Mouse (Mus musculus) limb, embryonic 14.5 days (tissue): ENCODE results near the gene S100a13. TPM values are rescaled to one million over a fixed set of nuclear protein-coding genes. Genes with fewer than 3 reads are reported as not detected.

Experiments
- ATAC-seq: fragments of 200-750 bp; cut with Nextera tagmentation; 2 replicates; pipeline ENCODE4 v1.8.0; 2017; ENCODE audit warnings: low read depth, moderate number of reproducible peaks, moderate TSS enrichment; ENCODE audit not compliant: low FRiP score
- DNase-seq: peaks from one replicate; pipeline ENCODE4 v3.0.0-alpha.2; 2015; ENCODE audit warnings: low spot score
- H3K27ac ChIP-seq: fragments of 300-500 bp; sonication (generic); replicated peaks from 2 replicates; pipeline ENCODE4 v1.5.1; 2014; ENCODE audit warnings: low read depth, mild to moderate bottlenecking, low read length, moderate library complexity, mixed read lengths
- H3K27me3 ChIP-seq: fragments of 300-500 bp; sonication (generic); 2 replicates; pipeline ENCODE4 v1.6.1; 2014; ENCODE audit warnings: low read length, mixed read lengths; ENCODE audit not compliant: control insufficient read depth, insufficient read depth
- H3K36me3 ChIP-seq: fragments of 300-500 bp; sonication (generic); 2 replicates; pipeline ENCODE4 v1.6.1; 2014; ENCODE audit warnings: mild to moderate bottlenecking, low read length, moderate library complexity, mixed read lengths; ENCODE audit not compliant: control insufficient read depth, insufficient read depth
- H3K4me1 ChIP-seq: fragments of 300-500 bp; sonication (generic); 2 replicates; pipeline ENCODE4 v1.6.1; 2014; ENCODE audit warnings: antibody characterized with exemption, low read length, mixed read lengths; ENCODE audit not compliant: control insufficient read depth, insufficient read depth
- H3K4me2 ChIP-seq: fragments of 300-500 bp; sonication (generic); replicated peaks from 2 replicates; pipeline ENCODE4 v1.6.1; 2014; ENCODE audit warnings: low read depth, mild to moderate bottlenecking, low read length, moderate library complexity; ENCODE audit not compliant: severe bottlenecking
- H3K4me3 ChIP-seq: fragments of 300-500 bp; sonication (generic); replicated peaks from 2 replicates; pipeline ENCODE4 v1.5.1; 2014; ENCODE audit warnings: low read length
- H3K9ac ChIP-seq: fragments of 300-500 bp; sonication (generic); 2 replicates; pipeline ENCODE4 v1.6.1; 2014; ENCODE audit warnings: mild to moderate bottlenecking, low read depth, low read length, moderate library complexity; ENCODE audit not compliant: severe bottlenecking
- H3K9me3 ChIP-seq: fragments of 300-500 bp; sonication (generic); 2 replicates; pipeline ENCODE4 v1.6.1; 2016; ENCODE audit warnings: low read length; ENCODE audit not compliant: control insufficient read depth
- POLR2A ChIP-seq: fragments of 200-500 bp; IDR thresholded peaks from 2 replicates; pipeline ENCODE4 v1.8.0; 2012; ENCODE audit warnings: inconsistent platforms, mild to moderate bottlenecking, moderate library complexity, borderline replicate concordance; ENCODE audit not compliant: insufficient read depth, insufficient read length; ENCODE audit errors: extremely low read depth
- WGBS: fragments of 180-500 bp; shearing (Covaris S2); extraction: QIAGEN DNeasy Blood & Tissue Kit; methylation state at CpG from one replicate; pipeline ENCODE4 v1.1.7; 2014; 5-methylcytosine and 5-hydroxymethylcytosine counted together
- polyA plus RNA-seq, 2 experiments: library from polyadenylated mRNA; depleted of rRNA in 1 of 2; stranded (reverse) in 1 of 2; unstranded in 1 of 2; fragments of >200 nt; fragmentation: Nextera tagmentation in 1 of 2; extraction: Ambion mirVana in 1 of 2; gene quantifications; 2 replicates each; pipeline versions ENCODE4 v1.2.1 to v1.2.3; 2012 to 2014

The S100a13 gene
- polyA plus RNA-seq, 2 experiments = 34.1 to 44.7 TPM

GRCm38 (mm10) chr3:90486998-90487397 lies 27.2 kb upstream of the S100a13 start:
- no peaks in the 10 kb centered on the region for H3K9me3 ChIP-seq
- DNase-seq (no peak), ATAC-seq (no peak)
- no peak for TF ChIP-seq POLR2A
- 86% methylated on average over 5 of the region's 5 CpGs for WGBS
- H3K27me3 ChIP-seq = no peaks in the 10 kb centered on the region
- H3K9ac ChIP-seq = no peak overlapping the region
- H3K4me2 ChIP-seq = no peak overlapping the region
- H3K4me3 ChIP-seq = no peak overlapping the region
- peaks cover 72% of the 10 kb centered on the region for H3K36me3 ChIP-seq
- no peak overlapping the region for H3K27ac ChIP-seq
- H3K4me1 ChIP-seq = peaks cover 6% of the 10 kb centered on the region

DNA sequence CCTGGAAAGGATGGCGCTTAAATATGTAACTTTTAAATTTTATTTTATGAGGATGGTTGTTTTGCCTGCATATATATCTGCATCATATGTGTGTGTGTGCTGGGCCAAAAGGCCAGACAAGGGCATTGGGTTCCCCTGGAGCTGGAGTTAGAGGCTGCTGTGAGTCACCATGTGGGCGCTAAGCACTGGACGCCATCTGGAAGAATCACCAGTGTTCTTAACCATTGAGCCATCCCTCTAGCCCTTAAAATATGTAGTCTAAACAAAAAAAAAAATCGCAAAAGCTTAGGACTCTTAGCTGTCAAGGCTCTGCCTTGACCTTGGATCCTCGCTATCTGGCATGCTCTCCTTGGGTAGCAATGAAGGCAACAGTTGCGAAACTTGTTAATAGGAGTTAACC lies 25.7 kb upstream of the S100a13 start:
- Histone ChIP-seq H3K9ac (no peak overlapping the region), H3K27me3 (no peaks in the 10 kb centered on the region), H3K4me2 (no peak overlapping the region), H3K4me3 (no peak overlapping the region), H3K4me1 (peaks cover 6% of the 10 kb centered on the region), H3K36me3 (peaks cover 57% of the 10 kb centered on the region), H3K27ac (no peak overlapping the region), H3K9me3 (no peaks in the 10 kb centered on the region)
- ATAC-seq = no peak
- TF ChIP-seq POLR2A = no peak
- 81% methylated on average over 6 of the region's 6 CpGs for WGBS
- DNase-seq = no peak

DNA sequence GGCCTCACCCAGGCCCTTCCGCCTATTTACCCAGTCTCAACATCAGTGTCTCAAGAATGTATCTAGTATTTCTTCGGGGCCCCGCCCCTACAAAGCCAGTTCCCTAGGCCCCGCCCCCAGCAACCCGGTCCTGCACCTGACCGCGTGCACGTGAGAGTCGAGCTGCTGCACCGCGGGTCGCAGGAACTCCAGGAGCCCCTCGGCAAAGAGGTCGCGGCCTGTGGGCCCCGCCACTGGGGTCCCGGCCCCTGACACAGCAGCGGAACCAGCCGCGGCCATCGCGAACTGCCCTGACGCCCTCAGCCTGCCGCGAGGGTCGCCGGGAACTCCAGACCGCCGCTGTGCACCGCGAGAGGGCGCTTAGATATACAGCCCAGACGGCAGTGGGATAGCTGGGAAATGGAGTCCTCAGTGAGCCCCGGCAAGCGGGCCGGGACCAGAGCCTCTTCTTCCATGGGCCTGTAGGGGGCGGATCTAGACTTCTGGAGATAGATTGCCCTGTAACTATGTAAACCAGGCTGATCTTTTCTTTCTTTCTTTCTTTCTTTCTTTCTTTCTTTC lies 23.5 kb upstream of the S100a13 start, which contains the start of gene Snapin:
Gene Snapin, minus strand, starts transcription at position 338 of the 561 bp plus-strand sequence.
- Histone ChIP-seq H3K9me3 (no peaks in the 10 kb centered on the region), H3K36me3 (peaks cover 37% of the 10 kb centered on the region), H3K9ac (peak within 1 kb of the TSS; percentile 74), H3K4me1 (peaks cover 6% of the 10 kb centered on the region), H3K4me2 (peak within 1 kb of the TSS; percentile 76), H3K4me3 (peak within 1 kb of the TSS; percentile 77), H3K27ac (peak within 1 kb of the TSS; percentile 67; the same call in 1 of the 2 replicates), H3K27me3 (no peaks in the 10 kb centered on the region)
- TF ChIP-seq POLR2A = peak; percentile 85; the same call in 1 of the 2 replicates
- ATAC-seq (peak; percentile 97), DNase-seq (peak; percentile 97)
- WGBS = 5% methylated on average over 37 of the region's 37 CpGs

GRCm38 (mm10) chr3:90491350-90491749 lies 22.9 kb upstream of the S100a13 start:
- ATAC-seq = no peak
- peaks cover 36% of the 10 kb centered on the region for H3K36me3 ChIP-seq
- peak; percentile 27 for DNase-seq
- no peak overlapping the region for H3K27ac ChIP-seq
- 46% methylated on average over 2 of the region's 2 CpGs for WGBS
- H3K9ac ChIP-seq = no peak overlapping the region
- peaks cover 6% of the 10 kb centered on the region for H3K4me1 ChIP-seq
- no peak overlapping the region for H3K4me2 ChIP-seq
- no peaks in the 10 kb centered on the region for H3K27me3 ChIP-seq
- no peak overlapping the region for H3K4me3 ChIP-seq
- TF ChIP-seq POLR2A = no peak
- H3K9me3 ChIP-seq = no peaks in the 10 kb centered on the region

DNA sequence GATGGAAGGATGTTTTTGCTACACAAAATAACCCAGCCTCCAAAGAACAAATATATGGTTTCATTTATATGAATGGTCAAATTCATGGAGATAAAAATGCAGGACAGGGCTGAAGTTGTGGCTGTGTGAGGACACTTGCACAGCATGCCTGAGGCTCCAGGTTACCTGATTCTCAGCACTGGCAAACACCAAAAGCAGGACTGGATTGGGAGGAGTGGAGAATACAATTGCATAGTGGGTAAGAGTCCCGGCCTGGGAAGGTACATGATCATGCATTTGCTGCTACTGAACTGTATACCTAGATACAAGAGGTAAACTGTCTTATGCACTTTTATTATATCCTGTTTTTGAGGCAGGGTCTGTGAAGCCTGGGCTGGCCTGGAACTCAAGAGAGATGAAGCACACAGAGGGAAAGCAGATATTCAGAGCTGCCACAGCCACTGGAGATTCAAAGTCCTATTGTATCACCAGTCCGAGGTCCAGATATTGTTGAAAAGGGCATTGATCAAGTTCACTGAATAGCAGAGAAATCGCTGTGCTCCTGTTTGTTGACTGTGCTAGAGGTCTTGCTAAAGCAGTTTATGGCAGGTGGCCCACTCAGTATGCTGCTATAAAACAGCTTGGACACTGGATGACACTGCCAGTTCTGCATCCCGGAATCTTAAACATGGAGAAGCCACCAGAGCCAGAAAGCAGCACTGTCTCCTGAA lies 20.2 kb upstream of the S100a13 start:
- ATAC-seq (no peak), DNase-seq (no peak)
- no peak overlapping the region for H3K9ac ChIP-seq
- no peak overlapping the region for H3K4me3 ChIP-seq
- no peak overlapping the region for H3K4me2 ChIP-seq
- peaks cover 37% of the 10 kb centered on the region for H3K36me3 ChIP-seq
- no peak overlapping the region for H3K27ac ChIP-seq
- no peak for TF ChIP-seq POLR2A
- no peaks in the 10 kb centered on the region for H3K27me3 ChIP-seq
- WGBS = 62% methylated on average over 4 of the region's 4 CpGs
- peaks cover 6% of the 10 kb centered on the region for H3K4me1 ChIP-seq
- H3K9me3 ChIP-seq = no peaks in the 10 kb centered on the region
